Mouse (Mus musculus) MEL (cell line): ENCODE measurements at regions not wholly inside any gene's neighbourhood (a gene's known extent, or its start where the extent isn't known, plus 50 kb on each side); places are given as distances from the start of the nearest gene placed in this dataset.
A peak's percentile ranks its signal among the peaks of the same experiment; 100 is the strongest.

ENCODE experiments used
- CTCF ChIP-seq, 3 experiments: IDR thresholded peaks in 2 of 3; conservative IDR thresholded peaks in 1 of 3; 2 replicates each; pipeline ENCODE4 v1.5.1; 2011 to 2012; ENCODE audit warnings: low read length in 3 of 3, low read depth in 2 of 3, mild to moderate bottlenecking in 2 of 3, improper control_type of control experiment in 1 of 3, inconsistent platforms in 1 of 3, mixed read lengths in 1 of 3, moderate library complexity in 1 of 3; ENCODE audit not compliant: control insufficient read depth in 1 of 3, insufficient read depth in 1 of 3, poor library complexity in 1 of 3, severe bottlenecking in 1 of 3
- EP300 ChIP-seq, 2 experiments: IDR thresholded peaks; 2 replicates each; pipeline ENCODE4 v1.6.1; 2011; ENCODE audit warnings: improper control_type of control experiment in 2 of 2, low read length in 2 of 2, low read depth in 1 of 2, mild to moderate bottlenecking in 1 of 2
- JUND ChIP-seq: IDR thresholded peaks from 2 replicates; pipeline ENCODE4 v1.6.1; 2011; ENCODE audit warnings: low read depth, mild to moderate bottlenecking, improper control_type of control experiment, low read length
- POLR2A ChIP-seq, 2 experiments: IDR thresholded peaks; 2 replicates each; pipeline ENCODE4 v1.6.1; 2011 to 2012; ENCODE audit warnings: low read length in 2 of 2, mild to moderate bottlenecking in 2 of 2, control low read depth in 1 of 2, improper control_type of control experiment in 1 of 2, low read depth in 1 of 2, moderate library complexity in 1 of 2; ENCODE audit not compliant: control insufficient read depth in 1 of 2, insufficient read depth in 1 of 2, poor library complexity in 1 of 2
- POLR2AphosphoS5 ChIP-seq: IDR thresholded peaks from 2 replicates; pipeline ENCODE4 v1.6.1; 2012; ENCODE audit warnings: low read depth, borderline replicate concordance, mild to moderate bottlenecking, inconsistent platforms, low read length, moderate library complexity, mixed read lengths
- SMC3 ChIP-seq: IDR thresholded peaks from 2 replicates; pipeline ENCODE4 v1.6.1; 2011; ENCODE audit warnings: low read depth, low read length, improper control_type of control experiment

- TF ChIP-seq EP300 (IDR thresholded peaks at IDR 0.05; ENCODE audit: low read depth in 1 of 2, low read length in 2 of 2) = no peak
- TF ChIP-seq CTCF (IDR thresholded peaks at IDR 0.05 in 2 of 3, conservative IDR thresholded peaks at IDR 0.05 in 1 of 3; ENCODE audit: control insufficient read depth in 1 of 3, insufficient read depth in 1 of 3, low read depth in 2 of 3, low read length in 3 of 3, poor library complexity in 1 of 3, severe bottlenecking in 1 of 3) = peak in 1 of 3 experiments; percentile 15; a peak in 1 of 6 replicates
- no peak for TF ChIP-seq POLR2AphosphoS5
- TF ChIP-seq POLR2A (IDR thresholded peaks at IDR 0.05; ENCODE audit: control insufficient read depth in 1 of 2, insufficient read depth in 1 of 2, low read depth in 1 of 2, low read length in 2 of 2, poor library complexity in 1 of 2) = no peak
- TF ChIP-seq SMC3 = no peak; the same call in 1 of the 2 replicates
- TF ChIP-seq JUND = no peak
These were observed 664.7 kb upstream of the 4930452B06Rik start for GRCm38 (mm10) chr14:9330767-9331166.
